Mouse (Mus musculus) cerebellum, adult 2 months (tissue): ENCODE results near the gene Plcl2.

Experiments
- CTCF ChIP-seq: fragments of 200-500 bp; IDR thresholded peaks from 2 replicates; pipeline ENCODE4 v1.5.1; 2011; ENCODE audit warnings: low read depth, mild to moderate bottlenecking, control low read depth, low read length, moderate library complexity, borderline replicate concordance; ENCODE audit not compliant: insufficient read depth
- POLR2A ChIP-seq: fragments of 200-500 bp; IDR thresholded peaks from 2 replicates; pipeline ENCODE4 v1.6.1; 2011; ENCODE audit warnings: low read length, control low read depth, borderline replicate concordance; ENCODE audit not compliant: insufficient read depth

DNA sequence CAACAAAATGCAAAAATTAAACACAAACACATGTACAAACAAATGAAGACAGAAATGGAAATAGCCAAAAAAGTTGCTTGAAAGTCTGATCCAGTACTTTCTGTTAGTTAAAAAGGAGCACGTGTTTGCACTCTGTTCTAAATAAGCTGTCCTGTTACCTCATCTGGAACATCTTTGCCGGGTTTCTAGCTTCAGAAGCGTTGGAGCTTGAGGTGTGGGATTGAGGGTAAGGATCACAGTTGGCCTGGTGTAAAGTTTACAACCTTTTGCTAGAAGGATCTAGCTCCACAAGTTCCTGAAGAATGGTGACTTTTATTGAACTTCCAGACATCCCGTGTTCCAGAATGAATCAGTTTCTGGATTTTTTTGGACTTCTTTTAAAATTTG lies 49.0 kb downstream of the Plcl2 start:
- TF ChIP-seq POLR2A: no peak
- no peak for TF ChIP-seq CTCF
